Mouse (Mus musculus): Measurements from ENCODE around the gene Inpp5b. TPM values are rescaled to one million over a fixed set of nuclear protein-coding genes. Genes with fewer than 3 reads are reported as not detected.

Gene Inpp5b
- polyA plus RNA-seq, 1 experiment from 2014 or later, result 25.2 TPM

DNA sequence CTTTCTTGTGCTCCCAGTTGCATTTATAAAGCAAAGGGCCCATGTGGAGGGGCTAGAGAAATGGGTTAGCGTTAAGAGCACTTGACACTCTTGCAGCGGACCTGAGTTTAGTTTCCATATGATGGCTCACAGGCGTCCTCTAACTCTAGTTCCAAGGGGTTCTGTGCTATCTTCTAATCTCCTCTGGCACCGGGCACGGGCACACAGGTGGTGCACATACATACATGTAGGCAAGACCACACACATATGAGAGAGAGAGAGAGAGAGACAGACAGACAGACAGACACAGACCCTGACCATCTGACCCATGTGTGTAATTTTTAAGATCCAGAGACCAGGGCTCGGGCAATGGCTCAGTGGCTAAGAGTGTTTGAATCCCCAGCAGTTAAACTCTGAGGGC lies 32.3 kb downstream of the Inpp5b start:
- H3K27ac ChIP-seq (replicated peaks), result no peak overlapping the region
- H3K36me3 ChIP-seq, result peaks cover 10% of the 10 kb centered on the region; the same call in 1 of the 2 replicates
- H3K4me1 ChIP-seq, result no peaks in the 10 kb centered on the region
- no peak for ATAC-seq (ENCODE audit: low FRiP score, low read depth)
- 91% methylated on average over 6 of the region's 6 CpGs for WGBS
- no peak overlapping the region for H3K9ac ChIP-seq (replicated peaks)
- no peaks in the 10 kb centered on the region for H3K9me3 ChIP-seq
- no peaks in the 10 kb centered on the region for H3K27me3 ChIP-seq
- H3K4me2 ChIP-seq (replicated peaks), result no peak overlapping the region
- H3K4me3 ChIP-seq, result no peak overlapping the region

DNA sequence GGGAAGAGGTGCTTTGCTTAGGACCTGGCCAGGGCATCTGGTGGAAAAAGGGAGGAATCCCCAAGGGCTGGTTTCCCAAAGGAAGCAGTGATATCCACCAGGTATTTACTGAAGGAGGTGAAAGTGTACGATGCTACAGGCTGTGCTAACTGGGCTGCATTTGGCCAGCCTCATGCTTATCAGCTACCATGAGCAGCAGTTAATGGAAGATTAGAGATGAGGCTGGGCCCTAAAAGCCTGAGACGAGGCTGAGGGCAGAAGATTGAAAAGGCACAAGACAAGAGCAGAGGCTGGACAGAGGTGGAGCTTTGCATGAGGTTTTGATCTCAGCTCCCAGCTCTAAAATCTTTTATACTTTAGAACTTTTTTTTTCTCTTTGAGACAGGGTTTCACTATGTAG lies 32.8 kb downstream of the Inpp5b start:
- H3K27ac ChIP-seq (replicated peaks), result no peak overlapping the region
- 70% methylated on average over 2 of the region's 2 CpGs for WGBS
- H3K9ac ChIP-seq (replicated peaks), result no peak overlapping the region
- no peaks in the 10 kb centered on the region for H3K27me3 ChIP-seq
- H3K4me2 ChIP-seq (replicated peaks), result no peak overlapping the region
- no peaks in the 10 kb centered on the region for H3K9me3 ChIP-seq
- no peak for ATAC-seq (ENCODE audit: low FRiP score, low read depth)
- no peaks in the 10 kb centered on the region for H3K4me1 ChIP-seq
- H3K36me3 ChIP-seq, result peaks cover 14% of the 10 kb centered on the region; the same call in 1 of the 2 replicates
- H3K4me3 ChIP-seq, result no peak overlapping the region

DNA sequence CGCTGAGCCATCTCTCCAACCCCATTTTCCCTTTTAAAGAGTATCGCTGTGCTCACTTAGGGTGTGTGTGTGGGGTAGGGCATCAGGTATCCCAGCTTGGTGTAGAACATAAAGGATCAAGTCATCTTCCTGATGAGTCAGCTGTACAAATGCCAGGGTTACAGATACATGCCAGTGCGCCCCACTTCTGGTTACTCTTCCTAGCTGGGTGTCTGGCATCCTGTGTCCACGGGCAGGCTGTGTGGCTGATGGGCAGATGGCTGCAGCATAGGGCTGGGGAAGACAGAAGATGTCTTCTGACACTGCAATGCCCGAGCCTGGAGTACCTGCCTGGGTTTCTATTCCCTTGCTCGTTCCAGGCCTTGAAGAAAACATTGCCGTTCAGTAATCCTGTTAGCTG lies 39.7 kb downstream of the Inpp5b start:
- Histone ChIP-seq H3K27me3 (no peaks in the 10 kb centered on the region), H3K9me3 (no peaks in the 10 kb centered on the region), H3K36me3 (peaks cover 69% of the 10 kb centered on the region), H3K27ac (replicated peaks) (no peak overlapping the region), H3K4me1 (no peaks in the 10 kb centered on the region), H3K9ac (replicated peaks) (no peak overlapping the region), H3K4me3 (no peak overlapping the region), H3K4me2 (replicated peaks) (no peak overlapping the region)
- no peak for ATAC-seq (ENCODE audit: low FRiP score, low read depth)
- 78% methylated on average over 7 of the region's 7 CpGs for WGBS

DNA sequence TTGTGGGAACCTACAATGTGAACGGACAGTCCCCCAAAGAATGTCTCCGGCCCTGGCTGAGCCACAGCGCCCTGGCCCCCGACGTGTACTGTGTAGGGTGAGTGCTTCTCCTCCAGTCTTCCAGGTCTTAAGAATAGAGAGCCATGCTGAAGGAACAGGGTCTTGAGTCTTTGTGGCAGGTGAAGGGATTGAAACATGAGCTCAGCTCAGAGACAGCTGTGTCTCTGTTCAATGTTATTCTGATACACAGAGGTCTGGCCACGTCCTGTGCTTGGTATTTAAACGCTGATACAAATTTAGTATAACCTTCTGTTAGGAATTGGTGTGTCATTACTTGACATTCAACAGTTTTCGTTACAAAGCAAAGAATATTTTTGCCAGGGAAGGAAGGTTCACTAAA lies 40.7 kb downstream of the Inpp5b start:
- no peak overlapping the region for H3K4me2 ChIP-seq (replicated peaks)
- H3K9ac ChIP-seq (replicated peaks), result no peak overlapping the region
- no peak for ATAC-seq (ENCODE audit: low FRiP score, low read depth)
- peaks cover 78% of the 10 kb centered on the region for H3K36me3 ChIP-seq
- no peaks in the 10 kb centered on the region for H3K27me3 ChIP-seq
- 92% methylated on average over 8 of the region's 8 CpGs for WGBS
- no peaks in the 10 kb centered on the region for H3K4me1 ChIP-seq
- no peak overlapping the region for H3K4me3 ChIP-seq
- no peak overlapping the region for H3K27ac ChIP-seq (replicated peaks)
- no peaks in the 10 kb centered on the region for H3K9me3 ChIP-seq

DNA sequence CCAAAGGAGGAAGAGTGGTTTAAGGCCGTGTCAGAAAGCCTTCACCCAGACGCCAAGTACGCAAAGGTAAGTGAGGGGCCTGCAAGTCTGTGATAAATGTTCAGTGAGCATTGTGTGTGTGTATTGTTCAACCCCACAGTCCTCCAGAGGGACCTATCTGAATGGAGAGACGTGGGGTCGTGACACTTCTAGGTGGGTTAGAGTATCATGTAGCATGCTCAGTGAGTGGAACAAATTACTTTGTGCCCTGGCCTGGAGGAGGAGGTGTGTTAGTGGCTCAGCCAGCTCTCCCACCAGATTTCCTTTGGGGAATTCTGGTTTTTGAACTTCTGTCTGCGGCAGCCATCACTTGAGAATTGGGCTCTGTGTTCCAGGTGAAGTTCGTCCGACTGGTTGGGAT lies 42.3 kb downstream of the Inpp5b start:
- WGBS, result 91% methylated on average over 8 of the region's 8 CpGs
- Histone ChIP-seq H3K27me3 (no peaks in the 10 kb centered on the region), H3K4me1 (no peaks in the 10 kb centered on the region), H3K4me2 (replicated peaks) (no peak overlapping the region), H3K36me3 (peaks cover 81% of the 10 kb centered on the region), H3K9ac (replicated peaks) (no peak overlapping the region), H3K9me3 (no peaks in the 10 kb centered on the region), H3K27ac (replicated peaks) (no peak overlapping the region), H3K4me3 (no peak overlapping the region)
- no peak for ATAC-seq (ENCODE audit: low FRiP score, low read depth)

DNA sequence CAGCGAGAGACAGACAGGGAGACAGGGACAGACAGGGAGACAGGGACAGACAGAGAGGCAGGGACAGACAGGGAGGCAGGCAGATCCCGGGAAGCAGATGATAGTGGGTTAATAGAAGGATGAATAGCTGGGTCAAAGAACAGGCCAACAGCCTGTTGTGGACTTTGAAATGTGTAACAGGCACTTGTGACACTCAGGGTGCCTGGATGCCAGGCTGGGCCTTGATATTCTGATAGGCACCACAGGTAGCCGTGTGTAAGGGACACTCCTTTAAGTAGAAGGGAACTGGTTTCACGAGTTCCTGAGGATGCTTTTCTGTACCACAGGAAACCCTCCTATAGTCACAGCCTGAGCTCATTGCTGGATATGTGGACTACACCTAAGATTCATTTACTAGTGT lies 48.4 kb downstream of the Inpp5b start:
- no peak overlapping the region for H3K4me2 ChIP-seq (replicated peaks)
- H3K27me3 ChIP-seq, result no peaks in the 10 kb centered on the region
- no peak overlapping the region for H3K27ac ChIP-seq (replicated peaks)
- no peaks in the 10 kb centered on the region for H3K9me3 ChIP-seq
- no peak overlapping the region for H3K9ac ChIP-seq (replicated peaks)
- H3K36me3 ChIP-seq, result peaks cover 85% of the 10 kb centered on the region
- ATAC-seq (ENCODE audit: low FRiP score, low read depth), result no peak
- WGBS, result 83% methylated on average over 4 of the region's 4 CpGs
- no peak overlapping the region for H3K4me3 ChIP-seq
- no peaks in the 10 kb centered on the region for H3K4me1 ChIP-seq

DNA sequence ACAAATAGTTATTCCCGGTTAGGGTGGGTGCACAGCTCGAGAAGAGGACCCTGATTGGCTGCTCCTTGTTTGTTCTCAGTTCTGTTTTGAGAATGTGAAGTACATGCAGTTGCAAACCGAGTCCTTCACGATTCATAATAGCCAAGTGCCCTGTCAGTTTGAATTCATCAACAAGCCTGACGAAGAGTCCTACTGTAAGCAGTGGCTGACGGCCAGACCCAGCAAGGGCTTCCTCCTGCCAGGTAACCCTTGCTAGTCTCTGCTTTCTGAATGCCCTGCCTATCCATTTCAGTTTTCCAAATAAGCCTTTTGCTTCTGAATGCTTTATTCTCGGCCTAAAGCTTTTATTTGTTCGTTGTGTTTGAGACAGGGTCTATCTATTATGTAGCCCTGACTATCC lies 50.5 kb downstream of the Inpp5b start:
- Histone ChIP-seq H3K27me3 (no peaks in the 10 kb centered on the region), H3K36me3 (peaks cover 69% of the 10 kb centered on the region), H3K4me3 (no peak overlapping the region), H3K4me1 (no peaks in the 10 kb centered on the region), H3K4me2 (replicated peaks) (no peak overlapping the region), H3K9me3 (no peaks in the 10 kb centered on the region), H3K27ac (replicated peaks) (no peak overlapping the region), H3K9ac (replicated peaks) (no peak overlapping the region)
- 89% methylated on average over 8 of the region's 8 CpGs for WGBS
- ATAC-seq (ENCODE audit: low FRiP score, low read depth), result no peak

DNA sequence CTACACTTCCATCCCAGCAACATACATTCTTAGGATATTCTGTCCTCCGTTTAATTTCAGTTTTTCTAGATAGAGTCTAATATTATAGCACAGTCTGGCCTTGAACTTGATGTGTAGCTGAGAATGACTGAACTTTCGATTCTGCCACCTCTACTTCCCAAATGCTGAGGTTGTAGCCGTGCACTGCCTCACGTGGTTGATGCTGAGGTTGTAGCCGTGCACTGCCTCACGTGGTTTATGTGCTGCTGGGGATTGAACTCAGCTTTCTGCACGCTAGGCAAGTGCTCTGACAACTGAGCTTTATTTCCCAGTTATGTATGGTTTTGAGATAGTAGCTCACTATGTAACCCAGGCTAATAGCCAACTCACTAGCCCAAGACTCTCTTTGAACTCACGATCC lies 54.5 kb downstream of the Inpp5b start:
- no peak for ATAC-seq (ENCODE audit: low FRiP score, low read depth)
- H3K9me3 ChIP-seq, result no peaks in the 10 kb centered on the region
- H3K27me3 ChIP-seq, result no peaks in the 10 kb centered on the region
- WGBS, result 91% methylated on average over 8 of the region's 8 CpGs
- H3K36me3 ChIP-seq, result peaks cover 61% of the 10 kb centered on the region
- H3K4me1 ChIP-seq, result no peaks in the 10 kb centered on the region
- H3K4me3 ChIP-seq, result no peak overlapping the region
- H3K4me2 ChIP-seq (replicated peaks), result no peak overlapping the region
- H3K9ac ChIP-seq (replicated peaks), result no peak overlapping the region
- no peak overlapping the region for H3K27ac ChIP-seq (replicated peaks)

DNA sequence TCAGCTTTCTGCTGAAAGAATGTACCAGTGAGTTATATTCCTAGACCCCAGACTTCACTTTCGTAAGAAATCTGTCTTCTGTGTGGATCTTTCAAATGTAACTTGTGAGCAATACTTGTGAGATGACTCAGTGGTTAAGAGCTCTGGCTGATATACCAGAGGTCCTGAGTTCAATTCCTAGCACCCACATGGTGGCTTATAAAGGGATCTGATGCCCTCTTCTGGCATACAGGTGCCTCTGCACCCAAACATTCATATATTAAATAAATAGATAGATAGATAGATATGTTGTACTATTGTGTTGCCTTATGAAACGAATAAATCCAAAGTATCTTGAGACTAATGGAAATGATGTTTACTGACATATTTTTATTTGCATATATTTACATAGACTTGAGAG lies 55.3 kb downstream of the Inpp5b start:
- Histone ChIP-seq H3K4me3 (no peak overlapping the region), H3K27me3 (no peaks in the 10 kb centered on the region), H3K4me1 (peaks cover 4% of the 10 kb centered on the region; the same call in 1 of the 2 replicates), H3K27ac (replicated peaks) (no peak overlapping the region), H3K9me3 (no peaks in the 10 kb centered on the region), H3K36me3 (peaks cover 53% of the 10 kb centered on the region), H3K4me2 (replicated peaks) (no peak overlapping the region), H3K9ac (replicated peaks) (no peak overlapping the region)
- ATAC-seq (ENCODE audit: low FRiP score, low read depth), result no peak
- 84% methylated on average over 2 of the region's 2 CpGs for WGBS

DNA sequence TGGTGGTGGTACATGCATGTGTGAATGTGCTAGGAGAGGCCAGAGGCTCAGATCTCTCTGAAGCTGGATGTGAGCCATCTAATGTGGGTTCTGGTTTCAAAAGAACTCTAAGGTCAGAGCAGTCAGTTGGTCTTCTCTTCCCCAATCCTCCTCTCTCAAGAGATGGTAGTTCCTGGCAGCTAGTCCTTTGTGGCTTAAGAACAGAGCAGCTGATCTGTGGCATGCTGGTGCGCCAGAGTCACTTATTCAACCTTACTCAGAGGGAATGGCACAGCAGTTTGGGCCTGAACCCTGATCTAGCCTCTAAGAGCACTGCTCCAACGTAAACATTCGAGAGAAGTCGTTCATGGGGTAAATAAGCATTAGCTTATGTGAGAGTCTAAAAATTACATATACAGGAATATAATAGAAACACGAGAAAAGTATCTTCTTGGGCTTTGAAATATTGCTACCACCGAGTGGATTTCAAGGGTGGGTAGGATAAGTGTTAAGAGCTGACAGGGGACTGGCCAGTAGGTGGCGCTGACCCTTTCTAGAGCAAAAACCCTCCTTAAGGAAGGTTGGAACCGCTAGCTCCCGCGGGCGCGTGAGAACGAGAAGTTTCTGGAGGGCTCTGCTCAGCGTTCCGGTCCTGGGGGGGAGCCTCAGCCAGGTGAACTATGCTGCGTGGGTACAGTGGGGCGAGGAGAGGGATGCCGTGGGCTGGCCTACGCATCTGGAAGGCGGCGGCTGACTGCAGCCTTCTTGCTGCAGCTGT lies 60.1 kb downstream of the Inpp5b start, which contains the start of gene Mtf1:
Gene Mtf1 (plus strand): TSS at position 553 of the 757 bp plus-strand sequence.
- peaks cover 45% of the 10 kb centered on the region for H3K36me3 ChIP-seq
- peak; percentile 68 for ATAC-seq (ENCODE audit: low FRiP score, low read depth)

DNA sequence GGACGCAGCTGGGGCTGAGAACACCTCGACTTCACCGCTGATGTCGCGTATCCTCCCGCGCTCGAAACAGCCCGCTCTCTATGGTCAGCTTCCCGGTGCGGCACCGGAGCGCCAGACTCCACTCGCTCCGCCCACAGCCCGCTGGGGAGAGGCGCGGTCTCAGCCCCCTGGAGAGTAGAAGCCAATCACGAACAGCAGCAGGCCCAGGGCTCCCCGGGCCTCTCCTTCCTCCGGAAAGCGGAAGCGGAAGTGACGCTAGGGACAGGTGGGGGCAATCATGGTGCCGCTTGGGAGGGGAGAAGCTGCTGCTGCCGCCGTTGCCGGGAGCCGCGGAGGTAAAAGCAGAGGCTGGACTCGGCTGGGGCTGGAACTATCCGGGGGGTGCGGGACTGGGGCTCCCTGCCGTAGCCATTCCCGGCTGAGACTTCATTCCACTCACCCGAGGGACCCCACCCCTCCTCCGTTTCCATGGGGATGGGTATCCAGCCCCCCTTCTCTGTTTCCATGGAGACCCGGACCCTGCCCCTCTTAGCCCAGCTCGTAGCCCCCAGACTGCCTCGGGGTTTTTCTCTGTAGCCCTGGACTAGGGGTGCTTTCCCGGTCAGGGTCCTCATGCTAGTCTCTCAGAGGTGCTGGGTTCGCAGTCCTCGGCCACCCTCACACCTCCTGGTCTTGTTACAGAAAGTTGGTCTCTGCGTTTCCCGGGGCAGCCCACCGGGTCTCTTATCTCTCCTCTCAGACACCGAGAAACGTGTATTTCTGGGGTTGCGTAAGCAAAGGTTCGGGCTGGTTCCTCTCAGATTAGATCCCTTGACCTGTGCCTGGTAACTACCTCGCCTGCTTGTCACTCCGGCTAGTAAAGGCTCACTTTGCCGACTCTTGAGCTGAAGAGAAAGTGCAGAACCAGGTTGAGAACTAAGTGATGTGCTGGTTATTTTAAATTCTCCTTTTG lies 60.9 kb downstream of the Inpp5b start:
- Histone ChIP-seq H3K36me3 (peaks cover 50% of the 10 kb centered on the region), H3K9me3 (no peaks in the 10 kb centered on the region), H3K4me3 (peak overlapping the region; percentile 71), H3K4me1 (peaks cover 13% of the 10 kb centered on the region), H3K4me2 (replicated peaks) (peak overlapping the region; percentile 87), H3K9ac (replicated peaks) (peak overlapping the region; percentile 80), H3K27ac (replicated peaks) (peak overlapping the region; percentile 95), H3K27me3 (no peaks in the 10 kb centered on the region)
- peak; percentile 99 for ATAC-seq (ENCODE audit: low FRiP score, low read depth)
- 2% methylated on average over 53 of the region's 53 CpGs for WGBS

More for the DNA sequence above, 60.1 kb downstream of the Inpp5b start, which contains the start of gene Mtf1:
- Histone ChIP-seq H3K4me3 (peak within 1 kb of the TSS; percentile 71), H3K9ac (replicated peaks) (peak within 1 kb of the TSS; percentile 80), H3K4me1 (peaks cover 13% of the 10 kb centered on the region), H3K27ac (replicated peaks) (peak within 1 kb of the TSS; percentile 95), H3K4me2 (replicated peaks) (peak within 1 kb of the TSS; percentile 87), H3K27me3 (no peaks in the 10 kb centered on the region), H3K9me3 (no peaks in the 10 kb centered on the region)
- 4% methylated on average over 21 of the region's 21 CpGs for WGBS

DNA sequence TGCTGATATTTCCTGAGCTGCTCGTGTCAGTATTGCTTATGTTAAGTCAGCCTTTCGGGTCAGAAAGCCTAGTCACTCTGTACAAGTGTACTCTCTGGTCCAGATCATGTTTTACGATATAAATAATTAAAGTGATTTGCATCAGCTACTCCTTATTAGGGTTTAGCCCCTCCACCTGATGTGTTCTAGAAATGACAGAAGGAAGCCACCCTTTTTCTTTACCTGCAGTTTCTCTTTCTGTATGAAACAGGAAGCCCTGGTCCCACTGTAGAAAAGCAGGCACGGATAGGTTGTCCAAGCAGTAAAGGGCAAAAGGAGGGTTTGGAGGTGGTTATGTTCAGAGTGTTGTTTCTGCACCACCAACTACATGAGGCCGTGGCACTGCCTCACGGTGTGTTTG lies 61.8 kb downstream of the Inpp5b start:
- H3K9ac ChIP-seq (replicated peaks), result peak overlapping the region; percentile 80
- H3K36me3 ChIP-seq, result peaks cover 49% of the 10 kb centered on the region
- H3K27ac ChIP-seq (replicated peaks), result no peak overlapping the region

More for the DNA sequence above, 61.8 kb downstream of the Inpp5b start:
- no peak for ATAC-seq (ENCODE audit: low FRiP score, low read depth)
- Histone ChIP-seq H3K4me1 (peaks cover 13% of the 10 kb centered on the region), H3K9me3 (no peaks in the 10 kb centered on the region), H3K4me3 (peak overlapping the region; percentile 71), H3K4me2 (replicated peaks) (peak overlapping the region; percentile 87), H3K27me3 (no peaks in the 10 kb centered on the region)
- WGBS, result 81% methylated on average over 6 of the region's 6 CpGs
